Mouse (Mus musculus) kidney, postnatal 0 days (tissue): ENCODE data around the gene Olfr1417. TPM values are rescaled to one million over a fixed set of nuclear protein-coding genes. Genes with fewer than 3 reads are reported as not detected.

Experiments
- ATAC-seq: fragments of 200-750 bp; cut with Nextera tagmentation; replicated peaks from 2 replicates; pipeline ENCODE4 v1.8.0; 2017; ENCODE audit warnings: low read depth, moderate number of reproducible peaks, moderate TSS enrichment, moderate library complexity; ENCODE audit not compliant: low FRiP score
- DNase-seq: peaks from one replicate; pipeline ENCODE4 v3.0.0-alpha.2; 2016; ENCODE audit warnings: low spot score
- H3K27ac ChIP-seq: fragments of 300-500 bp; sonication (generic); 2 replicates; pipeline ENCODE4 v1.5.1; 2014; ENCODE audit warnings: mild to moderate bottlenecking
- H3K27me3 ChIP-seq: fragments of 300-500 bp; sonication (generic); 2 replicates; pipeline ENCODE4 v1.6.1; 2014; ENCODE audit warnings: low read length, mixed read lengths; ENCODE audit not compliant: insufficient read depth
- H3K36me3 ChIP-seq: fragments of 300-500 bp; sonication (generic); 2 replicates; pipeline ENCODE4 v1.6.1; 2014; ENCODE audit warnings: low read length, mixed read lengths; ENCODE audit not compliant: insufficient read depth
- H3K4me1 ChIP-seq: fragments of 300-500 bp; sonication (generic); replicated peaks from 2 replicates; pipeline ENCODE4 v1.6.1; 2014; ENCODE audit warnings: antibody characterized with exemption, low read length, mixed read lengths; ENCODE audit not compliant: insufficient read depth
- H3K4me2 ChIP-seq: fragments of 300-500 bp; sonication (generic); 2 replicates; pipeline ENCODE4 v1.6.1; 2014; ENCODE audit warnings: mild to moderate bottlenecking, low read length, moderate library complexity, mixed read lengths
- H3K4me3 ChIP-seq: fragments of 300-500 bp; sonication (generic); replicated peaks from 2 replicates; pipeline ENCODE4 v1.5.1; 2014; ENCODE audit warnings: low read depth, low read length
- H3K9ac ChIP-seq: fragments of 300-500 bp; sonication (generic); 2 replicates; pipeline ENCODE4 v1.6.1; 2014; ENCODE audit warnings: low read depth, low read length
- H3K9me3 ChIP-seq: fragments of 300-500 bp; sonication (generic); replicated peaks from 2 replicates; pipeline ENCODE4 v1.6.1; 2016; ENCODE audit warnings: low read length, inconsistent platforms, mixed read lengths
- CTCF ChIP-seq: IDR thresholded peaks from 2 replicates; pipeline ENCODE4 v1.5.1; 2016; ENCODE audit warnings: antibody characterized with exemption, low read depth, mild to moderate bottlenecking, moderate library complexity
- WGBS: fragments of 180-500 bp; shearing (Covaris S2); extraction: QIAGEN DNeasy Blood & Tissue Kit; methylation state at CpG from one replicate; pipeline ENCODE4 v1.1.7; 2014; 5-methylcytosine and 5-hydroxymethylcytosine counted together
- polyA plus RNA-seq: library from polyadenylated mRNA; unstranded; fragments of >200 nt; fragmentation: Nextera tagmentation; extraction: Ambion mirVana; gene quantifications from 2 replicates; pipeline ENCODE4 v1.2.1, GENCODE M21; 2015

The Olfr1417 gene
- polyA plus RNA-seq, 1 experiment from 2014 or later = not detected

- Histone ChIP-seq H3K36me3 (no peaks in the 10 kb centered on the region), H3K4me1 (peaks cover 4% of the 10 kb centered on the region; the same call in 1 of the 2 replicates), H3K4me3 (no peak overlapping the region), H3K4me2 (no peak overlapping the region), H3K9me3 (no peaks in the 10 kb centered on the region), H3K9ac (no peak overlapping the region), H3K27ac (0 out of 2 replicates have a peak overlapping the region, but pooled peaks have one; percentile 73), H3K27me3 (no peaks in the 10 kb centered on the region)
- TF ChIP-seq CTCF = no peak
- WGBS = 64% methylated on average over 4 of the region's 4 CpGs
- DNase-seq = no peak
- ATAC-seq = no peak
Measured at GRCm38 (mm10) chr19:11813136-11813535, 25.9 kb downstream of the Olfr1417 start.

DNA sequence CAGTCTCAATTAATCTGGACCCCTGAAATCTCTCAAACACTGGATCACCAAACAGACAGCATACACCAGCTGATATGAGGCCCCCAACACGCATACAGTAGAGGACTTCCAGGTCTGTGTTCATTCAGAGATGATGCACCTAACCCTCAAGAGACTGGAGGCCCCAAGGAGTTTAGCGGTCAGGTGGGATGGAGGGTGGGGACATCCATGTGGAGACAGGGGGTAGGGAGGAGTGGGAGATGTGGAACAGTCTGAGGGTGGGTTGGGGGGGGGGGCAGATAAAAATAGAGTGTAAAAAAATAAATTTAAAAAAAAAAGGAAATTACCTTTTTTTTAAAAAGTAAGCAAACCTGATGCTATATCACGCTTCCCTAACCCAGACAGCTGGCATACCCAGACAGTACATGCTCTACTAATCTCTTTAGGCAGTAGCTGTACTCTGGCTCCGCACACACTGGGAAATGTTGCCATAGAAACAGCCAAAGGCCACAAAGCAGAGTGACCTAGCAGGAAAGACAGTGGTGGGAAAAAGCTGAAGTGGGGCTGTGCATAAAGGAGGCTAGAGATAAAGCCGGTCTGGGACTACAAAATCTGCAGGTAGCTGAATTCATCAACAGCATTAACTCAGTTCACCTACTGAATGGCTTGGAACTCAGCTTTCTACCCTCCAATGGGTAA, 27.2 kb downstream of the Olfr1417 start:
- Histone ChIP-seq H3K27ac (peak overlapping the region; percentile 15; the same call in 1 of the 2 replicates), H3K9me3 (no peaks in the 10 kb centered on the region), H3K36me3 (no peaks in the 10 kb centered on the region), H3K9ac (no peak overlapping the region), H3K4me3 (no peak overlapping the region), H3K4me1 (peaks cover 4% of the 10 kb centered on the region; the same call in 1 of the 2 replicates), H3K4me2 (peak overlapping the region; percentile 23; the same call in 1 of the 2 replicates), H3K27me3 (no peaks in the 10 kb centered on the region)
- no peak for TF ChIP-seq CTCF
- 44% methylated on average over 5 of the region's 5 CpGs for WGBS
- peak; percentile 83 for DNase-seq
- peak; percentile 83 for ATAC-seq

- H3K4me1 ChIP-seq = peaks cover 4% of the 10 kb centered on the region; the same call in 1 of the 2 replicates
- WGBS = 57% methylated on average over 1 of the region's 1 CpGs
- H3K4me3 ChIP-seq = no peak overlapping the region
- H3K4me2 ChIP-seq = no peak overlapping the region
- no peak for TF ChIP-seq CTCF
- no peak overlapping the region for H3K9ac ChIP-seq
- H3K36me3 ChIP-seq = no peaks in the 10 kb centered on the region
- H3K27me3 ChIP-seq = no peaks in the 10 kb centered on the region
- peak; percentile 59 for DNase-seq
- ATAC-seq = no peak
- H3K27ac ChIP-seq = no peak overlapping the region
- no peaks in the 10 kb centered on the region for H3K9me3 ChIP-seq
Measured at GRCm38 (mm10) chr19:11810856-11811255, 28.2 kb downstream of the Olfr1417 start.

GRCm38 (mm10) chr19:11810003-11810758, 28.8 kb downstream of the Olfr1417 start:
- TF ChIP-seq CTCF = no peak
- ATAC-seq (no peak), DNase-seq (no peak)
- Histone ChIP-seq H3K4me1 (peaks cover 4% of the 10 kb centered on the region; the same call in 1 of the 2 replicates), H3K9ac (no peak overlapping the region), H3K27ac (0 out of 2 replicates have a peak overlapping the region, but pooled peaks have one; percentile 2), H3K27me3 (no peaks in the 10 kb centered on the region), H3K36me3 (no peaks in the 10 kb centered on the region), H3K4me3 (no peak overlapping the region), H3K4me2 (no peak overlapping the region), H3K9me3 (no peaks in the 10 kb centered on the region)
- 66% methylated on average over 5 of the region's 5 CpGs for WGBS

GRCm38 (mm10) chr19:11808452-11808851, 30.6 kb downstream of the Olfr1417 start:
- Histone ChIP-seq H3K9ac (no peak overlapping the region), H3K36me3 (no peaks in the 10 kb centered on the region), H3K4me2 (no peak overlapping the region), H3K4me3 (no peak overlapping the region), H3K9me3 (no peaks in the 10 kb centered on the region), H3K27ac (no peak overlapping the region), H3K4me1 (no peaks in the 10 kb centered on the region; the same call in 1 of the 2 replicates), H3K27me3 (no peaks in the 10 kb centered on the region)
- TF ChIP-seq CTCF = no peak
- 90% methylated on average over 2 of the region's 2 CpGs for WGBS
- ATAC-seq (no peak), DNase-seq (no peak)

DNA sequence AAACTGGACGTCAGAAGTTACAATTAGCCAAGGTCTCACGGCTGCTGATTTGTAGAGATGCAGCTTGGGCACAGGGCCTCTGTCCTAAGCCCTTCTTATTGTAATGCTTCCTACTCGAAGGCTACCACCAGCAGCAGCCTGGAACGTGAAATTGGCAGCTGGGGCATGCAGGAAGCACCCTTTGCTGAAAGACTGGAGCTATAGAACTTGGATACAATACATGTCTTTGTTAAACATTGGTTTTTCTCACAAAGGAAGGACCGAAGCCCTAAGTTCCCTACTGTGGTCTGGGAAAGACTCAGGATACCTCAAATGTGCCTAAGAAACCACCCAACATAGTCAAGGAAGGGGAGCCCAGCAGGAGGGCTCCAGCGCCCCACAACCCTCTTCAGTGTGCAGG, 31.2 kb downstream of the Olfr1417 start:
- Histone ChIP-seq H3K27me3 (no peaks in the 10 kb centered on the region), H3K9me3 (no peaks in the 10 kb centered on the region), H3K9ac (no peak overlapping the region), H3K4me2 (no peak overlapping the region), H3K27ac (no peak overlapping the region), H3K4me3 (no peak overlapping the region), H3K36me3 (no peaks in the 10 kb centered on the region), H3K4me1 (no peaks in the 10 kb centered on the region)
- no peak for ATAC-seq
- 75% methylated on average over 6 of the region's 6 CpGs for WGBS
- no peak for DNase-seq
- no peak for TF ChIP-seq CTCF
